In the genomic region with DNA sequence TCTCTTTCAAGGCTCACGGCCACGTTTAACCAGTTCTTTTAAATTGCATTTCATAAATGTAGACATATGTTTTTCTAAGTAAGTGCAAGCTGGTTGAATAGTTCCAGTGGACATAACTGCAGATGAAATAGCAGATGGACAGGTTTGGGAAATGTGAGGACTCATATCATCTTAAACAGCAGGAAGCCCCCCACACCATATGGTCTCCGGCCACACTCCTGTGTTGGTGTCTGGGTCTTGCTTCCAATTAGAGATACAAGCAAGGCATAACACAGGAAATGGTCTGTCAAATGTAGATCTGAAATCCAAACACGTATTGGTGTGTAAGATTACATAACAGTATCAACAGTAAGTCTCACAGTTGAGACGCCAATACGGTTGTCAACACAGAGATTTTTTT, we compare ENCODE assay signal across 20 mouse cellular contexts. TPM values are rescaled to one million over a fixed set of nuclear protein-coding genes. Genes with fewer than 3 reads are reported as not detected.
DNase-seq lines count a peak whose midpoint lies in the region; TF ChIP-seq lines count a peak whose summit lies in the region.
"Had no signal": no experiment of that assay in that cellular context is flagged by ENCODE, and none has a peak within 500 bp of the region (broad histone marks: within the 10 kb centered on the region; RNA-seq: fewer than 3 reads in every experiment).

No protein-coding gene starts in this region.

- no peak overlapping the region for H3K4me3 ChIP-seq in cerebellum, adult 2 months (replicated peaks; ENCODE audit: insufficient read depth, low read depth, low read length)
- H3K4me3 ChIP-seq: embryonic facial prominence, embryonic 15.5 days; erythroblast, embryonic 14.5 days; forebrain, embryonic 10.5 days; forebrain, embryonic 15.5 days; heart, embryonic 10.5 days; hindbrain, embryonic 13.5 days had no signal

- TF ChIP-seq POLR2A in cerebellum, adult 2 months (IDR thresholded peaks at IDR 0.05; ENCODE audit: borderline replicate concordance, insufficient read depth, low read length): no peak
- TF ChIP-seq POLR2A in brain, embryonic 14.5 days (IDR thresholded peaks at IDR 0.05; ENCODE audit: borderline replicate concordance, extremely low read depth, insufficient read depth, insufficient read length, poor library complexity, severe bottlenecking): no peak

- WGBS in cerebellum, adult 2 months: 15% methylated on average over 6 of the region's 6 CpGs

- no peaks in the 10 kb centered on the region for H3K27me3 ChIP-seq in cerebellum, adult 2 months (ENCODE audit: control insufficient read depth, insufficient read depth, low read length)
- H3K27me3 ChIP-seq: embryonic facial prominence, embryonic 15.5 days; forebrain, embryonic 15.5 days; hindbrain, embryonic 13.5 days had no signal

- H3K4me1 ChIP-seq in cerebellum, adult 2 months (ENCODE audit: control insufficient read depth, insufficient read depth, low read length): peaks cover 12% of the 10 kb centered on the region
- H3K4me1 ChIP-seq: embryonic facial prominence, embryonic 15.5 days; forebrain, embryonic 10.5 days; forebrain, embryonic 15.5 days; heart, embryonic 10.5 days; hindbrain, embryonic 13.5 days had no signal

- TF ChIP-seq CTCF in cerebellum, adult 2 months (IDR thresholded peaks at IDR 0.05; ENCODE audit: borderline replicate concordance, insufficient read depth, low read depth, low read length): no peak
- no peak for TF ChIP-seq CTCF in brain, embryonic 14.5 days (IDR thresholded peaks at IDR 0.05; ENCODE audit: borderline replicate concordance, extremely low read depth, insufficient read depth, insufficient read length)

- peak; percentile 59 to 76 for DNase-seq in cerebellum, adult 2 months
- no peak for DNase-seq in cerebellum, adult 9-11 months
- DNase-seq in brain, embryonic 14.5 days (ENCODE audit: low read depth): peak; percentile 11
- DNase-seq in cerebellum, postnatal 25 days: peak; percentile 69 to 77
- DNase-seq in c-Kit-positive CD71-positive TER-119-positive erythroid progenitor cells, embryonic 14.5 days (ENCODE audit: low spot score): no peak
- DNase-seq in lung, postnatal 14 days: no peak
- DNase-seq: adrenal gland, adult 2 months; adrenal gland, postnatal 25 days; embryo, embryonic 11 days; gastrocnemius, postnatal 36 days; heart, adult 11 months; heart, postnatal 10 days; kidney, adult 11 months had no signal

- H3K27ac ChIP-seq in cerebellum, adult 2 months (ENCODE audit: insufficient read depth, low read length): peak overlapping the region; percentile 86
- H3K27ac ChIP-seq: embryonic facial prominence, embryonic 15.5 days; forebrain, embryonic 10.5 days; forebrain, embryonic 15.5 days; heart, embryonic 10.5 days; hindbrain, embryonic 13.5 days; hindbrain, postnatal 0 days had no signal

RNA-seq across cellular contexts. Expression of a gene that starts 29.9 kb away (rescaled TPM):
- 207 and 239 TPM in 2 replicates for polyA plus RNA-seq in cerebellum, adult 2 months (2012; rRNA removed)
- 48.4 and 64.1 TPM in 2 replicates for polyA plus RNA-seq in brain, embryonic 14.5 days (2012; rRNA removed)

RNA-seq across cellular contexts. Expression of a gene that starts 33.8 kb away (rescaled TPM):
- 24.6 and 25.0 TPM in 2 replicates for polyA plus RNA-seq in cerebellum, adult 2 months (2012; rRNA removed)
- polyA plus RNA-seq in brain, embryonic 14.5 days (2012; rRNA removed): 18.5 and 23.9 TPM in 2 replicates

Comparison
In these comparisons a context has a peak if more than half of its experiments do, and no peak if none do; other contexts are left out.
1. DNase-seq: peak in cerebellum, adult 2 months (2 of 2), brain, embryonic 14.5 days (single experiment) and cerebellum, postnatal 25 days (2 of 2); none in cerebellum, adult 9-11 months (single experiment), c-Kit-positive CD71-positive TER-119-positive erythroid progenitor cells, embryonic 14.5 days (single experiment) and lung, postnatal 14 days (single experiment).